Mouse (Mus musculus) thymus, adult 2 months (tissue): ENCODE data around the gene Ube2v1.

ENCODE experiments used
- CTCF ChIP-seq: fragments of 200-500 bp; IDR thresholded peaks from 2 replicates; pipeline ENCODE4 v1.5.1; 2012; ENCODE audit warnings: mild to moderate bottlenecking, control low read depth, low read length, moderate library complexity, borderline replicate concordance; ENCODE audit not compliant: control insufficient read depth, poor library complexity, insufficient read depth; ENCODE audit errors: extremely low read depth
- POLR2A ChIP-seq: fragments of 200-500 bp; IDR thresholded peaks from 2 replicates; pipeline ENCODE4 v1.6.1; 2012; ENCODE audit warnings: mild to moderate bottlenecking, low read length, control low read depth, moderate library complexity; ENCODE audit not compliant: control insufficient read depth, poor library complexity, insufficient read depth; ENCODE audit errors: extremely low read depth

- TF ChIP-seq POLR2A = no peak
- no peak for TF ChIP-seq CTCF
Observed at GRCm38 (mm10) chr2:167569934-167570651, 61.8 kb downstream of the Ube2v1 start.
